Mouse (Mus musculus) kidney, embryonic 14.5 days (tissue): Measurements from ENCODE around the gene Esrrg. TPM values are rescaled to one million over a fixed set of nuclear protein-coding genes. Genes with fewer than 3 reads are reported as not detected.

ENCODE experiments used
- ATAC-seq: fragments of 200-750 bp; cut with Nextera tagmentation; 2 replicates; pipeline ENCODE4 v1.8.0; 2017; ENCODE audit warnings: moderate number of reproducible peaks, mild to moderate bottlenecking, moderate TSS enrichment, moderate library complexity; ENCODE audit not compliant: low FRiP score, low TSS enrichment
- H3K27ac ChIP-seq: fragments of 300-500 bp; sonication (generic); 2 replicates; pipeline ENCODE4 v1.5.1; 2014; ENCODE audit warnings: low read depth, mild to moderate bottlenecking, low read length, moderate library complexity, mixed read lengths
- H3K27me3 ChIP-seq: fragments of 300-500 bp; sonication (generic); 2 replicates; pipeline ENCODE4 v1.6.1; 2014; ENCODE audit warnings: mild to moderate bottlenecking, low read length; ENCODE audit not compliant: control insufficient read depth, insufficient read depth
- H3K36me3 ChIP-seq: fragments of 300-500 bp; sonication (generic); 2 replicates; pipeline ENCODE4 v1.6.1; 2014; ENCODE audit warnings: low read length, mixed read lengths; ENCODE audit not compliant: control insufficient read depth, insufficient read depth
- H3K4me1 ChIP-seq: fragments of 300-500 bp; sonication (generic); 2 replicates; pipeline ENCODE4 v1.6.1; 2014; ENCODE audit warnings: low read length, mixed read lengths; ENCODE audit not compliant: control insufficient read depth, insufficient read depth
- H3K4me2 ChIP-seq: fragments of 300-500 bp; sonication (generic); replicated peaks from 2 replicates; pipeline ENCODE4 v1.6.1; 2014; ENCODE audit warnings: low read depth, mild to moderate bottlenecking, low read length
- H3K4me3 ChIP-seq: fragments of 300-500 bp; sonication (generic); 2 replicates; pipeline ENCODE4 v1.5.1; 2014; ENCODE audit warnings: mild to moderate bottlenecking, low read length
- H3K9ac ChIP-seq: fragments of 300-500 bp; sonication (generic); 2 replicates; pipeline ENCODE4 v1.6.1; 2014; ENCODE audit warnings: low read depth, mild to moderate bottlenecking, low read length, moderate library complexity
- H3K9me3 ChIP-seq: fragments of 300-500 bp; sonication (generic); 2 replicates; pipeline ENCODE4 v1.6.1; 2016; ENCODE audit warnings: low read length; ENCODE audit not compliant: control insufficient read depth
- WGBS: fragments of 180-500 bp; shearing (Covaris S2); extraction: QIAGEN DNeasy Blood & Tissue Kit; methylation state at CpG from one replicate; pipeline ENCODE4 v1.1.7; 2014; 5-methylcytosine and 5-hydroxymethylcytosine counted together
- polyA plus RNA-seq: library from polyadenylated mRNA; unstranded; fragments of >200 nt; fragmentation: Nextera tagmentation; extraction: Ambion mirVana; gene quantifications from 2 replicates; pipeline ENCODE4 v1.2.1, GENCODE M21; 2014

Esrrg gene
- polyA plus RNA-seq, 1 experiment from 2014 or later: 21.5 TPM

DNA sequence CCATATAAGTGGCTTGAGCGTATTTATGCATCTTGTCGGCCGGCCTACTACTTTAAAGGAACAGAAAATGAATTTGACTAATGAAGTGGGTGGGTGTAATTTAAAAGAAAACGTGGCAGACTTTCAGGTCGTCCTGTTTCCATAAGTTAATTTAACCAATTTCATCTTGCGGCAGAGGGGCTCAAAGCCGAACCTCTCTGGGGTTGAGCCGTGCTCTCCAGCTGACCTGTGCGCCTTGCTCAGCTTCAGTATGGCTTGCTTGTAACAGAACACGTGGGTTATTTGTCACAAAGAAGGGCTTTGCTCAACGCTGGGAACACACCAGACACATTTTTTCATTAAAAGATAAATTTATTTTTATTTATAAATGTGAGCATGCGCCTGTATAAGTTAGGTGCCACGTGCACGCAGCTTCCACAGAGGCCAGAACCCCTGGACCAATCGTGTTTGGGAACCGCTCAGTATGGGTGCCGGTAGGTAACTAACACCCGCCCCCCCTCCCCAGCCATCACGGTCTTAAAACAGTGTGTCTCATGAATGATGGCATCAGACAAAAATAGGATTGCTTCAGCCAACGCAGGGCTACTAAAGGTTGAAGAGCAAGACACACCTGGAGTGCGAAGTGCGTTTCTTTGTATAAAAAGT lies 546.7 kb downstream of the Esrrg start:
- H3K9ac ChIP-seq: no peak overlapping the region
- H3K36me3 ChIP-seq: no peaks in the 10 kb centered on the region
- no peak overlapping the region for H3K27ac ChIP-seq
- no peaks in the 10 kb centered on the region for H3K9me3 ChIP-seq
- no peaks in the 10 kb centered on the region for H3K4me1 ChIP-seq
- no peaks in the 10 kb centered on the region for H3K27me3 ChIP-seq
- no peak overlapping the region for H3K4me2 ChIP-seq
- no peak for ATAC-seq
- 88% methylated on average over 22 of the region's 22 CpGs for WGBS
- no peak overlapping the region for H3K4me3 ChIP-seq

GRCm38 (mm10) chr1:188156520-188156919 lies 547.9 kb downstream of the Esrrg start:
- H3K9me3 ChIP-seq: no peaks in the 10 kb centered on the region
- no peak overlapping the region for H3K4me3 ChIP-seq
- no peak overlapping the region for H3K4me2 ChIP-seq
- no peak for ATAC-seq
- H3K36me3 ChIP-seq: no peaks in the 10 kb centered on the region
- H3K9ac ChIP-seq: no peak overlapping the region
- H3K4me1 ChIP-seq: no peaks in the 10 kb centered on the region
- no peak overlapping the region for H3K27ac ChIP-seq
- H3K27me3 ChIP-seq: no peaks in the 10 kb centered on the region
- 98% methylated on average over 5 of the region's 5 CpGs for WGBS

- no peaks in the 10 kb centered on the region for H3K27me3 ChIP-seq
- no peak overlapping the region for H3K4me3 ChIP-seq
- H3K27ac ChIP-seq: no peak overlapping the region
- WGBS: 77% methylated on average over 7 of the region's 7 CpGs
- H3K4me1 ChIP-seq: no peaks in the 10 kb centered on the region
- H3K4me2 ChIP-seq: no peak overlapping the region
- no peaks in the 10 kb centered on the region for H3K9me3 ChIP-seq
- H3K36me3 ChIP-seq: no peaks in the 10 kb centered on the region
- no peak for ATAC-seq
- H3K9ac ChIP-seq: no peak overlapping the region
Observed at GRCm38 (mm10) chr1:188157237-188157955, 548.8 kb downstream of the Esrrg start.

- Histone ChIP-seq H3K4me1 (no peaks in the 10 kb centered on the region), H3K4me3 (no peak overlapping the region), H3K9ac (no peak overlapping the region), H3K9me3 (no peaks in the 10 kb centered on the region), H3K27ac (no peak overlapping the region), H3K27me3 (no peaks in the 10 kb centered on the region), H3K4me2 (no peak overlapping the region), H3K36me3 (no peaks in the 10 kb centered on the region)
- 81% methylated on average over 1 of the region's 1 CpGs for WGBS
- ATAC-seq: no peak
Observed at GRCm38 (mm10) chr1:188158675-188159074, 550.1 kb downstream of the Esrrg start.

- Histone ChIP-seq H3K4me1 (no peaks in the 10 kb centered on the region), H3K27ac (no peak overlapping the region), H3K4me3 (no peak overlapping the region), H3K36me3 (no peaks in the 10 kb centered on the region), H3K9me3 (no peaks in the 10 kb centered on the region), H3K27me3 (no peaks in the 10 kb centered on the region), H3K9ac (no peak overlapping the region), H3K4me2 (no peak overlapping the region)
- 96% methylated on average over 2 of the region's 2 CpGs for WGBS
- no peak for ATAC-seq
Observed at GRCm38 (mm10) chr1:188159108-188159507, 550.5 kb downstream of the Esrrg start.

DNA sequence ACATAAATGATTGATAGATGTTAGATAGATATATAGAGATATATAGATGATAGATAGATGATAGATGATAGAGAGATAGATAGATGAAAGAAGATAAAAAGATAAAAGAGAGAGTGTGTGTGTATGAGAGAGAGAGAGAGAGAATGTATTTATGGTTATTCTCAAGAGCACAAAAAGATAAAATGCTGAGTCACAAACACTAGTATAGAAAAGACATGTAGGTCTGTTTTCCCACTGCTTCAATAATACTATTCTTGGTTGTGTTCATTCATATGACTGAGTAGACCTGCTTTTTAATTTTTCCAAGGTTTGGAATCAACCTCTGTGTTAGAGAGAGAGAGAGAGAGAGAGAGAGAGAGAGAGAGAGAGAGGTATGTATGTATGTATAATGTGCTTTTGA lies 554.5 kb downstream of the Esrrg start:
- Histone ChIP-seq H3K36me3 (no peaks in the 10 kb centered on the region), H3K4me1 (no peaks in the 10 kb centered on the region), H3K9me3 (no peaks in the 10 kb centered on the region), H3K4me3 (no peak overlapping the region), H3K4me2 (no peak overlapping the region), H3K27ac (no peak overlapping the region), H3K9ac (no peak overlapping the region), H3K27me3 (no peaks in the 10 kb centered on the region)
- no peak for ATAC-seq

- no peak overlapping the region for H3K27ac ChIP-seq
- H3K27me3 ChIP-seq: no peaks in the 10 kb centered on the region
- no peaks in the 10 kb centered on the region for H3K36me3 ChIP-seq
- no peak overlapping the region for H3K4me3 ChIP-seq
- H3K4me1 ChIP-seq: no peaks in the 10 kb centered on the region
- ATAC-seq: no peak
- no peak overlapping the region for H3K9ac ChIP-seq
- WGBS: 70% methylated on average over 6 of the region's 6 CpGs
- H3K4me2 ChIP-seq: no peak overlapping the region
- no peaks in the 10 kb centered on the region for H3K9me3 ChIP-seq
Observed at GRCm38 (mm10) chr1:188164251-188164650, 555.7 kb downstream of the Esrrg start.

DNA sequence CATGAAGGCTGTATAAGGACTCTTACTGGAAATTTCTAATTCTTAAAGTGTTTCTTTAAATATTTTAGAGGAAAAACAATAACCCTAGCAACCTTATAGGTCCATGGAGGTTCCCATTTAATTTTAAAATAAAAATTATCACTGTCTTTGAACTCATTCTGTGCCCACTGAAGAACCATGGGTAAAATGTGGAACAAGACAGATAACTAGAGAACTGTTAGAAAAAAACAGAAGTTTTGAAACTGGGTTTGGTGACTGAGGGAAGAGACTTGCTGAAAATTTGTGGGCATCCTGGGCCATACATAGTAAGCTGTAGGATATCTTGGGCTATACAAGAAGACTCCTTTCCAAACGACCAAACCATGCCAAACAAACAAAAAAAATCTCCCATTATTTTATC lies 565.3 kb downstream of the Esrrg start:
- Histone ChIP-seq H3K9ac (no peak overlapping the region), H3K27ac (no peak overlapping the region), H3K4me2 (no peak overlapping the region), H3K36me3 (no peaks in the 10 kb centered on the region), H3K4me1 (no peaks in the 10 kb centered on the region), H3K4me3 (no peak overlapping the region), H3K27me3 (no peaks in the 10 kb centered on the region), H3K9me3 (no peaks in the 10 kb centered on the region)
- WGBS: 64% methylated on average over 1 of the region's 1 CpGs
- no peak for ATAC-seq

DNA sequence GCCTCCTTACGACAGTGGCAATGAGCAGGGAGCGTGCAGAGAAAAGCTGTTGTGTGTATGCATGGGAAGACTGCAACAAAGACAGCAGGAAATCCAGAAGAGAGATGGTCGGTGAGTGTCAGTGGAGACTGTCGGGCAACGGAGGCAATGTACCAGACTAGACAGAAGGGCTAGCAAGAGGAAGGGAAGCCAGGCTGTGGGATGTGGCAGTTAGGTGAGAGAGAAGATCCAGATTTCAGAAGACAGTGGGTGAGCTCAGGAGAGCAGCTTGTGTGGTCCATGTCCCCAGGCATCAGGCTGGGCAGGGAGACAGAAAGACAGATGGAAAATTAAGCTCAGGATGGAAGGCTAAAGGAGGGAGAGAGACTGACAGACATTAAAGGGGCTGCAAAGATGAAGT lies 574.4 kb downstream of the Esrrg start:
- H3K9me3 ChIP-seq: no peaks in the 10 kb centered on the region
- ATAC-seq: no peak
- H3K36me3 ChIP-seq: no peaks in the 10 kb centered on the region
- H3K27ac ChIP-seq: no peak overlapping the region
- WGBS: 92% methylated on average over 5 of the region's 5 CpGs
- H3K4me1 ChIP-seq: no peaks in the 10 kb centered on the region
- H3K27me3 ChIP-seq: no peaks in the 10 kb centered on the region
- H3K9ac ChIP-seq: no peak overlapping the region
- no peak overlapping the region for H3K4me3 ChIP-seq
- no peak overlapping the region for H3K4me2 ChIP-seq
